Mouse (Mus musculus): ENCODE measurements around the gene Slc25a36. TPM values are rescaled to one million over a fixed set of nuclear protein-coding genes. Genes with fewer than 3 reads are reported as not detected.

Slc25a36 gene
- polyA plus RNA-seq (2016; fragmentation: Nextera tagmentation; extraction: Ambion mirVana), result 18.5 and 19.6 TPM in 2 replicates

DNA sequence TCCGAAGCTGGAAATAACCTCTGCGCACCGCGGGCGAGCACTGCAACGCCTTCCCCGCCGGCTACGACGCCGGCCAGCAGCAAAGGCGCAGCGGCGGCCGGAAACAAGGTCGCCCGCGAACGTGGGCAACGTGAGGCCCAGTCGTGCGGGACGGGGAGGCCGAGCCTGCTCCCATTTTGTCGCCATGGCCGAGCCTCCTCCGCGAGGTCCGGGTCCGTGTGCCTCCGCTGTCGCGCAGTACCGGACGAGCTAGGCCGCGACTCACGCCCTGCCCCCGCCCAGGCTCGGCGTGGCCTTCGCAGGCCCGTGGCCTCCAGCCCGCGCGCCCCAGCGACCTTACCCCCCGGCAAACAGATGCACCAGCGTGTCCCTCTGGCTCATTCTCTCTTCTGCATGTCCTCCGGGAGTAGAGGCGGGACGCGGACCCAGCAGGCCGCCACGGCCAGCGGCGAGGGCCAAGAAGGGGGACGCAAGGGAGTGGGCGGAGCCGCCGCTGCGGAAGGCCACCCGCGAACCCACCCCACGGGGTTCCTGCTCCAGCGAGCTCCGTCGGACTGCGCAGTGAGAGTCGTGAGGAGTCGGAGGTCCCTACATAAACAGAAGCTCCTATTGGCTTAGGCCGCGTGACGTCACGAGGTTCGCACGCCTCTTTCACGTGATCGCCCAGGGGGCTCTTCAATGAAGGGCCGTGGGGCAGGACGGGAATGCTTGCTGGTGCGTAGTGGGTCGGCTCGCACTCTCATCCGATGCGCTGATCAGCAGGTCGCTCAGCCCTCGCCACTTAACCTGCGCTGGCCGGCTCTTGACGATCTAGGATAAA, at the start of gene Slc25a36:
Gene Slc25a36, minus strand, starts transcription at position 587 of the 820 bp plus-strand sequence.
- peak within 1 kb of the TSS; percentile 82 for H3K9ac ChIP-seq
- H3K27me3 ChIP-seq (replicated peaks), result peaks cover 13% of the 10 kb centered on the region; the same call in 1 of the 2 replicates
- H3K36me3 ChIP-seq, result no peaks in the 10 kb centered on the region
- peak within 1 kb of the TSS; percentile 76 for H3K4me2 ChIP-seq
- WGBS (ENCODE audit: insufficient replicate concordance), result 1% methylated on average over 91 of the region's 91 CpGs
- H3K4me3 ChIP-seq, result peak within 1 kb of the TSS; percentile 72
- H3K9me3 ChIP-seq (replicated peaks), result no peaks in the 10 kb centered on the region
- peak; percentile 97 for ATAC-seq
- H3K27ac ChIP-seq, result peak within 1 kb of the TSS; percentile 85
- peaks cover 29% of the 10 kb centered on the region for H3K4me1 ChIP-seq

- Histone ChIP-seq H3K9ac (no peak overlapping the region), H3K27ac (no peak overlapping the region), H3K4me2 (no peak overlapping the region), H3K9me3 (replicated peaks) (no peaks in the 10 kb centered on the region), H3K36me3 (no peaks in the 10 kb centered on the region), H3K4me3 (no peak overlapping the region), H3K4me1 (no peaks in the 10 kb centered on the region), H3K27me3 (replicated peaks) (peaks cover 5% of the 10 kb centered on the region; the same call in 1 of the 2 replicates)
- ATAC-seq, result no peak
- WGBS (ENCODE audit: insufficient replicate concordance), result 68% methylated on average over 3 of the region's 3 CpGs
Observed at GRCm38 (mm10) chr9:97158412-97158811, 47.5 kb upstream of the Slc25a36 start.

- no peak for ATAC-seq
- WGBS (ENCODE audit: insufficient replicate concordance), result 58% methylated on average over 3 of the region's 3 CpGs
- Histone ChIP-seq H3K4me3 (no peak overlapping the region), H3K9me3 (replicated peaks) (no peaks in the 10 kb centered on the region), H3K36me3 (no peaks in the 10 kb centered on the region), H3K4me2 (no peak overlapping the region), H3K27me3 (replicated peaks) (peaks cover 12% of the 10 kb centered on the region; the same call in 1 of the 2 replicates), H3K27ac (no peak overlapping the region), H3K4me1 (no peaks in the 10 kb centered on the region), H3K9ac (no peak overlapping the region)
Observed at GRCm38 (mm10) chr9:97155981-97156380, 45.0 kb upstream of the Slc25a36 start.

GRCm38 (mm10) chr9:97154956-97155355, 44.0 kb upstream of the Slc25a36 start:
- WGBS (ENCODE audit: insufficient replicate concordance), result 77% methylated on average over 4 of the region's 4 CpGs
- Histone ChIP-seq H3K4me2 (no peak overlapping the region), H3K27me3 (replicated peaks) (peaks cover 14% of the 10 kb centered on the region; the same call in 1 of the 2 replicates), H3K9me3 (replicated peaks) (no peaks in the 10 kb centered on the region), H3K9ac (no peak overlapping the region), H3K36me3 (no peaks in the 10 kb centered on the region), H3K4me3 (no peak overlapping the region), H3K4me1 (no peaks in the 10 kb centered on the region), H3K27ac (no peak overlapping the region)
- ATAC-seq, result no peak

GRCm38 (mm10) chr9:97153006-97153405, 42.0 kb upstream of the Slc25a36 start:
- ATAC-seq, result no peak

GRCm38 (mm10) chr9:97147270-97147669, 36.3 kb upstream of the Slc25a36 start:
- ATAC-seq, result 0 out of 2 replicates have a peak, but pooled peaks have one; percentile 60
- Histone ChIP-seq H3K9ac (no peak overlapping the region), H3K9me3 (replicated peaks) (no peaks in the 10 kb centered on the region), H3K36me3 (no peaks in the 10 kb centered on the region), H3K27me3 (replicated peaks) (peaks cover 29% of the 10 kb centered on the region), H3K27ac (no peak overlapping the region), H3K4me3 (no peak overlapping the region), H3K4me1 (no peaks in the 10 kb centered on the region), H3K4me2 (no peak overlapping the region)
- 55% methylated on average over 2 of the region's 2 CpGs for WGBS (ENCODE audit: insufficient replicate concordance)

More at GRCm38 (mm10) chr9:97153006-97153405, 42.0 kb upstream of the Slc25a36 start:
- no peaks in the 10 kb centered on the region for H3K36me3 ChIP-seq
- H3K4me3 ChIP-seq, result no peak overlapping the region
- H3K4me2 ChIP-seq, result no peak overlapping the region
- no peaks in the 10 kb centered on the region for H3K9me3 ChIP-seq (replicated peaks)
- no peaks in the 10 kb centered on the region for H3K4me1 ChIP-seq
- H3K27ac ChIP-seq, result no peak overlapping the region
- H3K9ac ChIP-seq, result no peak overlapping the region
- peaks cover 14% of the 10 kb centered on the region; the same call in 1 of the 2 replicates for H3K27me3 ChIP-seq (replicated peaks)
- WGBS (ENCODE audit: insufficient replicate concordance), result 59% methylated on average over 3 of the region's 3 CpGs

- Histone ChIP-seq H3K36me3 (no peaks in the 10 kb centered on the region), H3K4me2 (no peak overlapping the region), H3K9ac (no peak overlapping the region), H3K27ac (no peak overlapping the region), H3K4me1 (no peaks in the 10 kb centered on the region), H3K9me3 (replicated peaks) (no peaks in the 10 kb centered on the region), H3K27me3 (replicated peaks) (peaks cover 29% of the 10 kb centered on the region), H3K4me3 (no peak overlapping the region)
- WGBS (ENCODE audit: insufficient replicate concordance), result 63% methylated on average over 6 of the region's 6 CpGs
- no peak for ATAC-seq
Observed at GRCm38 (mm10) chr9:97145351-97145750, 34.4 kb upstream of the Slc25a36 start.

DNA sequence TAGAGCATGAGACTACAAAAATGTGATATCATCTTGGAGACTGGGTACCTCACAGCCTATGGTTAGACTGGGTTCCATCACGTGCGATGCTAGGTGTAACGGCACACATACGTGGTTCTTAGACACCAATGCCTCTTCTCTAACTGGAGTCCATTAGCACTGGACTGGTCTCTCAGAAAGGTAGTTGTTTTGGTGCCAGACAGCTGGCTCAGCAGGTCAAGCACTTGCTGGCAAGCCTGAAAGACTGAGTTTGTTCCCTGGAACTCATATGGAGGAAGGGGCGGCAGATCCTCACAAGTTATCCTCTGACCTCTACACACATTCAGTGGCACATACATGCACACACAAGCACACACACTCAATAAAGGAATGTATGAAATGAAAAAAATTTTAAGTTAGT, 32.5 kb upstream of the Slc25a36 start:
- WGBS (ENCODE audit: insufficient replicate concordance), result 75% methylated on average over 5 of the region's 5 CpGs
- Histone ChIP-seq H3K27ac (no peak overlapping the region), H3K4me1 (no peaks in the 10 kb centered on the region), H3K4me3 (no peak overlapping the region), H3K9me3 (replicated peaks) (no peaks in the 10 kb centered on the region), H3K4me2 (no peak overlapping the region), H3K36me3 (no peaks in the 10 kb centered on the region), H3K9ac (no peak overlapping the region), H3K27me3 (replicated peaks) (peaks cover 36% of the 10 kb centered on the region)
- ATAC-seq, result no peak

GRCm38 (mm10) chr9:97142558-97142957, 31.6 kb upstream of the Slc25a36 start:
- peaks cover 36% of the 10 kb centered on the region for H3K27me3 ChIP-seq (replicated peaks)

GRCm38 (mm10) chr9:97141723-97142122, 30.8 kb upstream of the Slc25a36 start:
- no peaks in the 10 kb centered on the region for H3K9me3 ChIP-seq (replicated peaks)
- H3K4me1 ChIP-seq, result no peaks in the 10 kb centered on the region
- peaks cover 36% of the 10 kb centered on the region for H3K27me3 ChIP-seq (replicated peaks)
- no peak overlapping the region for H3K9ac ChIP-seq
- no peak for ATAC-seq
- H3K36me3 ChIP-seq, result no peaks in the 10 kb centered on the region
- no peak overlapping the region for H3K27ac ChIP-seq
- WGBS (ENCODE audit: insufficient replicate concordance), result 30% methylated on average over 2 of the region's 2 CpGs
- H3K4me2 ChIP-seq, result no peak overlapping the region
- no peak overlapping the region for H3K4me3 ChIP-seq

More at GRCm38 (mm10) chr9:97142558-97142957, 31.6 kb upstream of the Slc25a36 start:
- 78% methylated on average over 1 of the region's 1 CpGs for WGBS (ENCODE audit: insufficient replicate concordance)
- no peak for ATAC-seq
- Histone ChIP-seq H3K36me3 (no peaks in the 10 kb centered on the region), H3K4me2 (no peak overlapping the region), H3K27ac (no peak overlapping the region), H3K4me1 (no peaks in the 10 kb centered on the region), H3K9me3 (replicated peaks) (no peaks in the 10 kb centered on the region), H3K4me3 (no peak overlapping the region), H3K9ac (no peak overlapping the region)

- WGBS (ENCODE audit: insufficient replicate concordance), result 61% methylated on average over 10 of the region's 10 CpGs
- no peaks in the 10 kb centered on the region for H3K9me3 ChIP-seq (replicated peaks)
- no peak overlapping the region for H3K4me3 ChIP-seq
- H3K36me3 ChIP-seq, result no peaks in the 10 kb centered on the region
- H3K27me3 ChIP-seq (replicated peaks), result peaks cover 33% of the 10 kb centered on the region
- no peak overlapping the region for H3K4me2 ChIP-seq
- H3K4me1 ChIP-seq, result no peaks in the 10 kb centered on the region
- no peak overlapping the region for H3K27ac ChIP-seq
- no peak overlapping the region for H3K9ac ChIP-seq
- ATAC-seq, result no peak
Observed at GRCm38 (mm10) chr9:97140145-97140932, 29.4 kb upstream of the Slc25a36 start.

DNA sequence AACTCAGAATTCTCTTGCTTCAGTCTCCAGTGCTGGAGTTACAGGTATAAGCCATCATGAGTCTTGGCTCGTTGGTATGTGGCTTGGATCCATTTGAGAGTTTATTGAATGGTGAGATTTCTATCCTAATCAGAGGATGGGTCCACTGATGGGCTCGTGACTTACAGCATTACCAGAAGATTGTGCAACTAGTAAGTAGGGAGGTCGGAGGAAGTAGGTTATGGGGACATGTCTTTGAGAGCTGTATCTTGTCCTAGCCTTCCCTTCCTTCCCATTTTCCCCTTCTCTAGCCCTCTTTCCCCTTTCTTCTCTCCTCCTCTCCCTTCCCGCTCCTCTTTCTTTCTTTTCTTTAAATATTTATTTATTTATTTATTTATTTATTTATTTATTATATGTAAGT, 26.7 kb upstream of the Slc25a36 start:
- Histone ChIP-seq H3K27me3 (replicated peaks) (peaks cover 33% of the 10 kb centered on the region), H3K36me3 (no peaks in the 10 kb centered on the region), H3K4me2 (no peak overlapping the region), H3K4me3 (no peak overlapping the region), H3K9me3 (replicated peaks) (no peaks in the 10 kb centered on the region), H3K27ac (no peak overlapping the region), H3K4me1 (no peaks in the 10 kb centered on the region), H3K9ac (no peak overlapping the region)
- no peak for ATAC-seq
- 51% methylated on average over 4 of the region's 4 CpGs for WGBS (ENCODE audit: insufficient replicate concordance)

Measured in liver, embryonic 12.5 days (tissue).